10 mouse cellular contexts compared by ENCODE assay signal in genomic region chr2:124289356-124289755, GRCm38 (mm10).
"Had no signal": no experiment of that assay in that cellular context is flagged by ENCODE, and none has a peak within 500 bp of the region (broad histone marks: within the 10 kb centered on the region; RNA-seq: fewer than 3 reads in every experiment).

No protein-coding gene starts in this region.

- DNase-seq: kidney, adult 8-10 months; kidney, postnatal 25 days; layer of hippocampus, adult 9-11 months; layer of hippocampus, postnatal 36 days; right cerebral cortex, adult 18-20 months; right cerebral cortex, postnatal 25 days had no signal

- H3K27me3 ChIP-seq: limb, embryonic 15.5 days; liver, embryonic 12.5 days; lung, embryonic 15.5 days had no signal

- H3K4me3 ChIP-seq: limb, embryonic 15.5 days; liver, embryonic 12.5 days; lung, embryonic 15.5 days had no signal

- H3K9ac ChIP-seq: limb, embryonic 15.5 days; liver, embryonic 12.5 days; lung, embryonic 15.5 days had no signal

- H3K4me2 ChIP-seq: limb, embryonic 15.5 days; liver, embryonic 12.5 days; lung, embryonic 15.5 days had no signal

- H3K27ac ChIP-seq: limb, embryonic 15.5 days; liver, embryonic 12.5 days; lung, embryonic 15.5 days had no signal

- H3K36me3 ChIP-seq: limb, embryonic 15.5 days; liver, embryonic 12.5 days; lung, embryonic 15.5 days had no signal

- H3K9me3 ChIP-seq: limb, embryonic 15.5 days; liver, embryonic 12.5 days; lung, embryonic 15.5 days had no signal

- ATAC-seq: intestine, embryonic 16.5 days; liver, embryonic 12.5 days had no signal

- H3K4me1 ChIP-seq: limb, embryonic 15.5 days; liver, embryonic 12.5 days had no signal
